In genomic region chr4:83379036-83379435, GRCm38 (mm10) we compare ENCODE assay signal across 30 mouse cellular contexts. TPM values are rescaled to one million over a fixed set of nuclear protein-coding genes. Genes with fewer than 3 reads are reported as not detected.
A peak's percentile ranks its signal among the peaks of the same experiment; 100 is the strongest.
DNase-seq lines count a peak whose midpoint lies in the region; ATAC-seq and TF ChIP-seq lines count a peak whose summit lies in the region.
"Had no signal": no experiment of that assay in that cellular context is flagged by ENCODE, and none has a peak within 500 bp of the region (broad histone marks: within the 10 kb centered on the region; RNA-seq: fewer than 3 reads in every experiment).

No protein-coding gene starts in this region.

- no peaks in the 10 kb centered on the region for H3K4me1 ChIP-seq in kidney, postnatal 0 days (replicated peaks; ENCODE audit: insufficient read depth, low read length)
- H3K4me1 ChIP-seq in kidney, embryonic 15.5 days = no peaks in the 10 kb centered on the region
- no peaks in the 10 kb centered on the region for H3K4me1 ChIP-seq in forebrain, embryonic 12.5 days
- H3K4me1 ChIP-seq: embryonic facial prominence, embryonic 15.5 days; forebrain, embryonic 13.5 days; heart, embryonic 10.5 days had no signal

- no peak for ATAC-seq in kidney, postnatal 0 days (replicated peaks; ENCODE audit: low FRiP score, low read depth)
- no peak for ATAC-seq in kidney, embryonic 15.5 days (replicated peaks; ENCODE audit: low FRiP score)
- ATAC-seq in forebrain, embryonic 12.5 days (ENCODE audit: low FRiP score) = no peak
- ATAC-seq: activated CD4-positive, CD25-positive, alpha-beta regulatory T cell, adult 4 months; forebrain, embryonic 13.5 days; forebrain, embryonic 16.5 days; hindbrain, postnatal 0 days; inflammation-experienced regulatory T-cells, adult 6 months had no signal

- TF ChIP-seq CTCF in kidney, postnatal 0 days (IDR thresholded peaks at IDR 0.05; ENCODE audit: low read depth) = no peak

- H3K79me2 ChIP-seq in myocyte (ENCODE audit: control insufficient read depth, insufficient read depth) = no peaks in the 10 kb centered on the region

- no peak overlapping the region for H3K4me3 ChIP-seq in kidney, postnatal 0 days (replicated peaks; ENCODE audit: low read depth, low read length)
- H3K4me3 ChIP-seq in kidney, embryonic 15.5 days (replicated peaks) = no peak overlapping the region
- no peak overlapping the region for H3K4me3 ChIP-seq in myocyte
- no peak overlapping the region for H3K4me3 ChIP-seq in forebrain, embryonic 12.5 days (replicated peaks)
- H3K4me3 ChIP-seq: embryonic facial prominence, embryonic 15.5 days; erythroblast, embryonic 14.5 days; forebrain, embryonic 13.5 days; heart, adult 2 months; heart, embryonic 10.5 days; heart, embryonic 13.5 days had no signal

- no peak for TF ChIP-seq POLR2A in myocyte (IDR thresholded peaks at IDR 0.05; ENCODE audit: insufficient read length, low read depth)

- no peaks in the 10 kb centered on the region for H3K9me3 ChIP-seq in kidney, postnatal 0 days (replicated peaks; ENCODE audit: low read length)
- no peaks in the 10 kb centered on the region for H3K9me3 ChIP-seq in kidney, embryonic 15.5 days (replicated peaks)
- H3K9me3 ChIP-seq in forebrain, embryonic 12.5 days = no peaks in the 10 kb centered on the region
- H3K9me3 ChIP-seq: embryonic facial prominence, embryonic 15.5 days; forebrain, embryonic 13.5 days; heart, embryonic 10.5 days; heart, embryonic 13.5 days had no signal

- intact Hi-C loops in left cerebral cortex, postnatal 25 days (cut with DNase I) = no loop called here

- H3K9ac ChIP-seq in kidney, postnatal 0 days (ENCODE audit: low read depth, low read length) = no peak overlapping the region
- no peak overlapping the region for H3K9ac ChIP-seq in kidney, embryonic 15.5 days
- H3K9ac ChIP-seq in forebrain, embryonic 12.5 days = no peak overlapping the region
- H3K9ac ChIP-seq: embryonic facial prominence, embryonic 15.5 days; forebrain, embryonic 13.5 days; heart, embryonic 13.5 days; hindbrain, embryonic 14.5 days had no signal

- DNase-seq in kidney, postnatal 0 days (ENCODE audit: low spot score) = peak; percentile 53
- DNase-seq in lung, postnatal 10 days = peak; percentile 19
- no peak for DNase-seq in lung, postnatal 36 days
- peak; percentile 84 for DNase-seq in NIH3T3 (ENCODE audit: low read depth)
- DNase-seq in left cerebral cortex, postnatal 25 days (ENCODE audit: low spot score in 2 of 2) = no peak
- DNase-seq: adrenal gland, adult 8-10 months; adrenal gland, postnatal 25 days; cerebellum, adult 11-12 months; cerebellum, adult 8-10 months; cerebellum, postnatal 10 days; cerebellum, postnatal 36 days; embryo, embryonic 11 days; gastrocnemius, postnatal 10 days; gastrocnemius, postnatal 36 days; heart, adult 2 months; heart, postnatal 14 days; heart, postnatal 4 days had no signal

- no peaks in the 10 kb centered on the region for H3K36me3 ChIP-seq in kidney, postnatal 0 days (ENCODE audit: insufficient read depth, low read length)
- H3K36me3 ChIP-seq in kidney, embryonic 15.5 days = no peaks in the 10 kb centered on the region
- H3K36me3 ChIP-seq in myocyte (ENCODE audit: control insufficient read depth, insufficient read depth) = no peaks in the 10 kb centered on the region
- H3K36me3 ChIP-seq in forebrain, embryonic 12.5 days (replicated peaks) = no peaks in the 10 kb centered on the region
- H3K36me3 ChIP-seq: embryonic facial prominence, embryonic 15.5 days; heart, embryonic 10.5 days; heart, embryonic 13.5 days had no signal

- H3K4me2 ChIP-seq in kidney, postnatal 0 days (ENCODE audit: low read length) = no peak overlapping the region
- no peak overlapping the region for H3K4me2 ChIP-seq in kidney, embryonic 15.5 days
- peak overlapping the region; percentile 74 for H3K4me2 ChIP-seq in myocyte (ENCODE audit: low read depth)
- H3K4me2 ChIP-seq in forebrain, embryonic 12.5 days = no peak overlapping the region
- H3K4me2 ChIP-seq: embryonic facial prominence, embryonic 15.5 days; forebrain, embryonic 13.5 days; heart, embryonic 13.5 days; hindbrain, embryonic 14.5 days had no signal

- H3ac ChIP-seq in myocyte (ENCODE audit: control insufficient read depth, insufficient read length) = no peak overlapping the region

- H3K27ac ChIP-seq in kidney, postnatal 0 days = no peak overlapping the region
- no peak overlapping the region for H3K27ac ChIP-seq in kidney, embryonic 15.5 days
- H3K27ac ChIP-seq in forebrain, embryonic 12.5 days = no peak overlapping the region
- H3K27ac ChIP-seq: embryonic facial prominence, embryonic 15.5 days; forebrain, embryonic 13.5 days; heart, adult 2 months; heart, embryonic 10.5 days; heart, embryonic 13.5 days; hindbrain, embryonic 14.5 days; hindbrain, postnatal 0 days had no signal

- H3K27me3 ChIP-seq in kidney, postnatal 0 days (ENCODE audit: insufficient read depth, low read length) = no peaks in the 10 kb centered on the region
- no peaks in the 10 kb centered on the region for H3K27me3 ChIP-seq in kidney, embryonic 15.5 days
- H3K27me3 ChIP-seq in myocyte (ENCODE audit: control insufficient read depth, insufficient read depth, insufficient read length) = no peaks in the 10 kb centered on the region
- no peaks in the 10 kb centered on the region for H3K27me3 ChIP-seq in forebrain, embryonic 12.5 days
- H3K27me3 ChIP-seq: embryonic facial prominence, embryonic 15.5 days; forebrain, embryonic 13.5 days had no signal

TF ChIP-seq in myocyte, 11 proteins besides CTCF, POLR2A, EP300 and RAD21:
- no peak for TF ChIP-seq MAX (IDR thresholded peaks at IDR 0.05; ENCODE audit: low read depth)
- TF ChIP-seq REST (IDR thresholded peaks at IDR 0.05; ENCODE audit: insufficient read depth, insufficient read length) = no peak
- no peak for TF ChIP-seq TCF12 (IDR thresholded peaks at IDR 0.05; ENCODE audit: insufficient read depth, poor library complexity, severe bottlenecking)
- no peak for TF ChIP-seq POLR2AphosphoS2 (IDR thresholded peaks at IDR 0.05; ENCODE audit: insufficient read length, low read depth)
- TF ChIP-seq CEBPB (IDR thresholded peaks at IDR 0.05; ENCODE audit: insufficient read depth, poor library complexity, severe bottlenecking) = no peak
- TF ChIP-seq MYOG (IDR thresholded peaks at IDR 0.05; ENCODE audit: control insufficient read depth in 1 of 3, insufficient read depth in 1 of 3, insufficient read length in 2 of 3, low read depth in 2 of 3) = no peak
- no peak for TF ChIP-seq E2F4 (IDR thresholded peaks at IDR 0.05; ENCODE audit: insufficient read depth)
- no peak for TF ChIP-seq TCF3 (IDR thresholded peaks at IDR 0.05; ENCODE audit: insufficient read length, low read depth)
- no peak for TF ChIP-seq MYOD1 (IDR thresholded peaks at IDR 0.05; ENCODE audit: control insufficient read depth in 1 of 3, insufficient read length in 2 of 3, low read depth in 2 of 3)
- no peak for TF ChIP-seq USF1 (IDR thresholded peaks at IDR 0.05; ENCODE audit: low read depth)
- no peak for TF ChIP-seq SRF (IDR thresholded peaks at IDR 0.05; ENCODE audit: control insufficient read depth, insufficient read length, low read depth)

RNA-seq across cellular contexts. Expression of gene Snapc3, which starts 38.5 kb away (rescaled TPM):
- 27.3 and 29.1 TPM in 2 replicates for polyA plus RNA-seq in kidney, postnatal 0 days (2015; fragmentation: Nextera tagmentation; extraction: Ambion mirVana)
- 43.2 TPM in 2 replicates for polyA plus RNA-seq in kidney, embryonic 15.5 days (2015; fragmentation: Nextera tagmentation; extraction: Ambion mirVana)
- polyA plus RNA-seq in myocyte (2012; fragmentation: generic; extraction: Trizol) = 18.4 TPM
- polyA plus RNA-seq in forebrain, embryonic 12.5 days (2016; fragmentation: Nextera tagmentation; extraction: Ambion mirVana) = 79.9 and 80.7 TPM in 2 replicates
- 10 to 100 TPM; 38.4 to 41.1 TPM for total RNA-seq in left cerebral cortex, postnatal 25 days (2021)

RNA-seq across cellular contexts. Expression of gene Ttc39b, which starts 55.0 kb away (rescaled TPM):
- 3.8 and 4.8 TPM in 2 replicates for polyA plus RNA-seq in kidney, postnatal 0 days (2015; fragmentation: Nextera tagmentation; extraction: Ambion mirVana)
- 2.0 and 2.7 TPM in 2 replicates for polyA plus RNA-seq in kidney, embryonic 15.5 days (2015; fragmentation: Nextera tagmentation; extraction: Ambion mirVana)
- polyA plus RNA-seq in myocyte (2012; fragmentation: generic; extraction: Trizol) = 19.3 TPM
- polyA plus RNA-seq in forebrain, embryonic 12.5 days (2016; fragmentation: Nextera tagmentation; extraction: Ambion mirVana) = 6.2 and 6.3 TPM in 2 replicates
- total RNA-seq in left cerebral cortex, postnatal 25 days (2021) = 10 to 100 TPM; 61.7 to 66.5 TPM

Comparison
In these comparisons a context has a peak if more than half of its experiments do, and no peak if none do; other contexts are left out.
1. DNase-seq: peak in kidney, postnatal 0 days (single experiment), lung, postnatal 10 days (single experiment) and NIH3T3 (single experiment); none in lung, postnatal 36 days (single experiment) and left cerebral cortex, postnatal 25 days (0 of 2).